7 mouse cellular contexts compared by ENCODE assay signal in the genomic region with DNA sequence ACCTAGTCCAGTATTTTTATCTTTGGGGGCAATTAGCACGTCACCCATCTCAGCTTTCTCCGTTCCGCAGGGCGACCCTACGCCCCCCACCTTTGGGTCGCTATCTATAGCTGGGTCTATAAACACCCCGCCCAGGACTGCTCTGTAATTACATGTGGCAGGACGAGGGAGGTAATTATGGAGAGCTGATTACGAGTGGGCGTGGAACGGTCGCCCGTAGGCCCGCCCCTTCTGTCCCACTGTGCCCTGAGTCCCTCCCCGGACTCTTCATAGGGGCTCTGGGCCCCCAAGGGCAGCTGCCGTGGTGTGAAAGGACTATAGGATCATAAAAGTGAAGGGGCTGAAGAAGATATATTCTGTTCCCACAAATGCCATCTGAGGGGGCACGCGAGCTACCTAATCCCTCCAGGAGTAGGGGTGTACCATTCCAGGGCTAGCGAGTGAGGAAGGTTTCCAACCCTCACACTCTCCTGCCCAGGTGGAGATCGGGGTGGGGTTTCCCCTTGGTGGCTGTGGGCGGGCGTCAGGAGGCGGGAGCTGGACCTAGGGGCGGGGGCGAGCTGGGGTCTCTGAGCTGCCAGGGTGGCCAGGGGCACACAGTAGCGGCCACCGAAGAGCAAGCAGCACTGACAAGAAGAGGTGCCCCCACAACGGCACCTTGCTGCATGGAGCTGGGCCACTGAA. TPM values are rescaled to one million over a fixed set of nuclear protein-coding genes. Genes with fewer than 3 reads are reported as not detected.
A peak's percentile ranks its signal among the peaks of the same experiment; 100 is the strongest.
DNase-seq lines count a peak whose midpoint lies in the region; ATAC-seq lines count a peak whose summit lies in the region.

A gene (plus strand): TSS at position 560 of the 684 bp plus-strand sequence.

- 0 out of 2 replicates have a peak, but pooled peaks have one; percentile 15 for ATAC-seq in embryonic facial prominence, embryonic 11.5 days (replicated peaks; ENCODE audit: insufficient number of reproducible peaks, low FRiP score, low TSS enrichment, low read depth)
- ATAC-seq in hindbrain, embryonic 12.5 days (ENCODE audit: low FRiP score), result peak; percentile 50
- ATAC-seq in limb, embryonic 13.5 days (ENCODE audit: low FRiP score, low read depth), result peak; percentile 49

- H3K4me1 ChIP-seq in embryonic facial prominence, embryonic 11.5 days (ENCODE audit: control insufficient read depth, insufficient read depth, low read length), result peaks cover 5% of the 10 kb centered on the region
- peaks cover 50% of the 10 kb centered on the region for H3K4me1 ChIP-seq in hindbrain, embryonic 12.5 days
- peaks cover 45% of the 10 kb centered on the region for H3K4me1 ChIP-seq in limb, embryonic 13.5 days

- no peaks in the 10 kb centered on the region for H3K9me3 ChIP-seq in embryonic facial prominence, embryonic 11.5 days (replicated peaks; ENCODE audit: control insufficient read depth, low read length)
- H3K9me3 ChIP-seq in hindbrain, embryonic 12.5 days (replicated peaks), result no peaks in the 10 kb centered on the region
- no peaks in the 10 kb centered on the region for H3K9me3 ChIP-seq in limb, embryonic 13.5 days

- H3K36me3 ChIP-seq in embryonic facial prominence, embryonic 11.5 days (replicated peaks; ENCODE audit: control insufficient read depth, insufficient read depth, low read depth, low read length), result peaks cover 2% of the 10 kb centered on the region; the same call in 1 of the 2 replicates
- H3K36me3 ChIP-seq in hindbrain, embryonic 12.5 days, result peaks cover 37% of the 10 kb centered on the region
- peaks cover 41% of the 10 kb centered on the region for H3K36me3 ChIP-seq in limb, embryonic 13.5 days

- no peak within 1 kb of the TSS for H3K27ac ChIP-seq in embryonic facial prominence, embryonic 11.5 days (replicated peaks; ENCODE audit: low read depth, low read length)
- H3K27ac ChIP-seq in hindbrain, embryonic 12.5 days, result peak within 1 kb of the TSS; percentile 41; the same call in 1 of the 2 replicates
- peak within 1 kb of the TSS; percentile 78 for H3K27ac ChIP-seq in limb, embryonic 13.5 days

- peaks cover 2% of the 10 kb centered on the region; the same call in 1 of the 2 replicates for H3K27me3 ChIP-seq in embryonic facial prominence, embryonic 11.5 days (ENCODE audit: control insufficient read depth, insufficient read depth, low read length)
- H3K27me3 ChIP-seq in hindbrain, embryonic 12.5 days, result peaks cover 26% of the 10 kb centered on the region; the same call in 1 of the 2 replicates
- peaks cover 48% of the 10 kb centered on the region for H3K27me3 ChIP-seq in limb, embryonic 13.5 days

- WGBS in embryonic facial prominence, embryonic 11.5 days, result 10% methylated on average over 28 of the region's 28 CpGs
- 14% methylated on average over 28 of the region's 28 CpGs for WGBS in hindbrain, embryonic 12.5 days
- 4% methylated on average over 28 of the region's 28 CpGs for WGBS in limb, embryonic 13.5 days

- peak within 1 kb of the TSS; percentile 26 for H3K9ac ChIP-seq in embryonic facial prominence, embryonic 11.5 days (replicated peaks; ENCODE audit: low read length)
- H3K9ac ChIP-seq in hindbrain, embryonic 12.5 days, result peak within 1 kb of the TSS; percentile 49
- peak within 1 kb of the TSS; percentile 69 for H3K9ac ChIP-seq in limb, embryonic 13.5 days

- no peak within 1 kb of the TSS for H3K4me3 ChIP-seq in embryonic facial prominence, embryonic 11.5 days (ENCODE audit: low read depth, low read length)
- peak within 1 kb of the TSS; percentile 20 for H3K4me3 ChIP-seq in hindbrain, embryonic 12.5 days
- H3K4me3 ChIP-seq in limb, embryonic 13.5 days, result peak within 1 kb of the TSS; percentile 44

- peak; percentile 38 for DNase-seq in layer of hippocampus, adult 11-12 months (ENCODE audit: low spot score)
- DNase-seq in layer of hippocampus, adult 9-10 months (ENCODE audit: low spot score), result no peak
- peak; percentile 32 for DNase-seq in embryonic facial prominence, embryonic 11.5 days (ENCODE audit: low spot score)
- peak; percentile 76 for DNase-seq in retina, postnatal 1 day
- DNase-seq in spleen, adult 18-20 months, result no peak

- H3K4me2 ChIP-seq in embryonic facial prominence, embryonic 11.5 days (ENCODE audit: low read depth, low read length), result peak within 1 kb of the TSS; percentile 14
- H3K4me2 ChIP-seq in hindbrain, embryonic 12.5 days (replicated peaks), result peak within 1 kb of the TSS; percentile 53
- H3K4me2 ChIP-seq in limb, embryonic 13.5 days (replicated peaks), result peak within 1 kb of the TSS; percentile 64

RNA-seq across cellular contexts. Expression of the gene that starts here (rescaled TPM):
- polyA plus RNA-seq in embryonic facial prominence, embryonic 11.5 days (2014; fragmentation: Nextera tagmentation; extraction: Ambion mirVana), result 0.70 and 1.0 TPM in 2 replicates
- 7.8 and 18.0 TPM in 2 replicates for polyA plus RNA-seq in hindbrain, embryonic 12.5 days (2016; fragmentation: Nextera tagmentation; extraction: Ambion mirVana)
- polyA plus RNA-seq in limb, embryonic 13.5 days (2015; fragmentation: Nextera tagmentation; extraction: Ambion mirVana), result 46.3 and 56.6 TPM in 2 replicates

Comparison
In these comparisons a context has a peak if more than half of its experiments do, and no peak if none do; other contexts are left out.
1. DNase-seq: peak in layer of hippocampus, adult 11-12 months (single experiment), embryonic facial prominence, embryonic 11.5 days (single experiment) and retina, postnatal 1 day (single experiment); none in layer of hippocampus, adult 9-10 months (single experiment) and spleen, adult 18-20 months (0 of 2).
2. H3K4me2 ChIP-seq: peak in every context shown above with its lines; median percentile 64 in limb, embryonic 13.5 days; 53 in hindbrain, embryonic 12.5 days; 14 in embryonic facial prominence, embryonic 11.5 days.
3. Peak in every context shown above with its lines, with median percentiles within 50 percentile points of each other: ATAC-seq and H3K9ac ChIP-seq.